In the genomic region with DNA sequence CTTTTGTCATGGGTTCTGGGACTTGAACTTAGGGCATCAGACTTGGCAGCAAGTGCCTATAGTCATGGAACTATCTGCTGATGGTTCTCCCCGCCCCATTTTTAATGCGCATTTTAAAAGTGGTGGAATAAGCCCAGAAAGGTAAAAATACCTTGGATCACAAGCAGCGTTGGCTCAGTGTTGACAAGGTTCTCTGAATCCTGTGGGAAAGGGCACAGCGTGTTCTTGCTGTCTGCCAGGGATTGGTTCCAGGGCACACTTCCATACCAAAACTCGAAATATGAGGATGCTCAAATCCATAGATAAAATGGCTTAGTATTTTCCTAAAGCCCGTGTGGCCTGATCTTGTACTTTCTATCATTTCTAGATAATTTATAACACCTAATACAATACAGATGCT, we compare ENCODE assay signal across 12 mouse cellular contexts. TPM values are rescaled to one million over a fixed set of nuclear protein-coding genes. Genes with fewer than 3 reads are reported as not detected.
"Had no signal": no experiment of that assay in that cellular context is flagged by ENCODE, and none has a peak within 500 bp of the region (broad histone marks: within the 10 kb centered on the region; RNA-seq: fewer than 3 reads in every experiment).

No protein-coding gene starts in this region.

- H3K9ac ChIP-seq: midbrain, embryonic 12.5 days had no signal

- H3K27me3 ChIP-seq: kidney, embryonic 15.5 days had no signal

- H3K9me3 ChIP-seq: kidney, embryonic 15.5 days; limb, embryonic 13.5 days; midbrain, embryonic 12.5 days; neural tube, embryonic 15.5 days had no signal

- H3K27ac ChIP-seq: kidney, embryonic 15.5 days; limb, embryonic 13.5 days; liver, embryonic 14.5 days; midbrain, embryonic 12.5 days; neural tube, embryonic 15.5 days; stomach, postnatal 0 days had no signal

- DNase-seq: kidney, postnatal 14 days; left cerebral cortex, postnatal 4 days; lung, adult 18-20 months; thymus, postnatal 4 days had no signal

- H3K36me3 ChIP-seq: kidney, embryonic 15.5 days; limb, embryonic 13.5 days; midbrain, embryonic 12.5 days; neural tube, embryonic 15.5 days had no signal

- H3K4me3 ChIP-seq: midbrain, embryonic 12.5 days had no signal

RNA-seq across cellular contexts. Expression of gene Selenom, which starts 1.2 kb away (rescaled TPM):
- total RNA-seq: megakaryocyte-erythroid progenitor cell, adult 5-6 weeks had no signal

RNA-seq across cellular contexts. Expression of gene Inpp5j, which starts 8.7 kb away (rescaled TPM):
- total RNA-seq: liver, adult 2 months; megakaryocyte-erythroid progenitor cell, adult 5-6 weeks had no signal

RNA-seq across cellular contexts. Expression of gene Pla2g3, which starts 25.2 kb away (rescaled TPM):
- total RNA-seq: liver, adult 2 months had no signal
